Mouse (Mus musculus) kidney, postnatal 36 days (tissue): Measurements from ENCODE around the gene Cst10.

ENCODE experiments used
- DNase-seq, 2 experiments: peaks; one replicate each; pipeline ENCODE4 v3.0.0; 2021 to 2022; ENCODE audit warnings: mixed read lengths in 2 of 2

The Cst10 gene

GRCm38 (mm10) chr2:149404757-149405156 is at the start of gene Cst10:
TSS of gene Cst10 (plus strand) at chr2:149405057.
- DNase-seq, result no peak

GRCm38 (mm10) chr2:149392951-149393350 is 11.9 kb upstream of the Cst10 start:
- DNase-seq, result no peak

- DNase-seq, result peak; percentile 3 to 37
Observed at GRCm38 (mm10) chr2:149422564-149422963, 17.7 kb downstream of the Cst10 start.
